Mouse (Mus musculus) C2C12 (cell line): ENCODE measurements at regions not wholly inside any gene's neighbourhood (a gene's known extent, or its start where the extent isn't known, plus 50 kb on each side); places are given as distances from the start of the nearest gene placed in this dataset.

ENCODE experiments used
- H3K27me3 ChIP-seq: one replicate; pipeline ENCODE4 v1.6.1; 2011; ENCODE audit not compliant: control insufficient read depth, insufficient read depth, insufficient read length
- H3K36me3 ChIP-seq: one replicate; pipeline ENCODE4 v1.6.1; 2011; ENCODE audit not compliant: control insufficient read depth, insufficient read depth
- H3K4me3 ChIP-seq: one replicate; pipeline ENCODE4 v1.5.1; 2011; ENCODE audit warnings: mild to moderate bottlenecking, control low read depth; ENCODE audit not compliant: poor library complexity, insufficient read depth, severe bottlenecking
- H3K79me2 ChIP-seq: one replicate; pipeline ENCODE4 v1.6.1; 2011; ENCODE audit not compliant: control insufficient read depth, insufficient read depth
- H3K79me3 ChIP-seq: one replicate; pipeline ENCODE4 v1.6.1; 2011; ENCODE audit warnings: low read depth, control low read depth
- H3ac ChIP-seq: one replicate; pipeline ENCODE3; 2011; ENCODE audit warnings: low read depth; ENCODE audit not compliant: control insufficient read depth, insufficient read length
- CEBPB ChIP-seq: IDR thresholded peaks from one replicate; pipeline ENCODE4 v1.6.1; 2011; ENCODE audit warnings: low read depth, mild to moderate bottlenecking, control low read depth, moderate library complexity
- CTCF ChIP-seq: IDR thresholded peaks from one replicate; pipeline ENCODE4 v1.5.1; 2011; ENCODE audit not compliant: control insufficient read depth, insufficient read depth, insufficient read length
- FOSL1 ChIP-seq: IDR thresholded peaks from one replicate; pipeline ENCODE4 v1.8.0; 2011; ENCODE audit warnings: mild to moderate bottlenecking, low read length; ENCODE audit not compliant: poor library complexity, insufficient read depth, severe bottlenecking
- MAX ChIP-seq: IDR thresholded peaks from one replicate; pipeline ENCODE4 v1.6.1; 2011; ENCODE audit warnings: mild to moderate bottlenecking, control low read depth
- MYOD1 ChIP-seq: IDR thresholded peaks from one replicate; pipeline ENCODE4 v1.6.1; 2011; ENCODE audit warnings: low read depth; ENCODE audit not compliant: control insufficient read depth, insufficient read length
- MYOG ChIP-seq: IDR thresholded peaks from one replicate; pipeline ENCODE4 v1.6.1; 2011; ENCODE audit not compliant: control insufficient read depth, insufficient read length; ENCODE audit errors: extremely low read depth
- USF1 ChIP-seq: IDR thresholded peaks from one replicate; pipeline ENCODE4 v1.6.1; 2011; ENCODE audit warnings: low read depth, mild to moderate bottlenecking, control low read depth, moderate library complexity

DNA sequence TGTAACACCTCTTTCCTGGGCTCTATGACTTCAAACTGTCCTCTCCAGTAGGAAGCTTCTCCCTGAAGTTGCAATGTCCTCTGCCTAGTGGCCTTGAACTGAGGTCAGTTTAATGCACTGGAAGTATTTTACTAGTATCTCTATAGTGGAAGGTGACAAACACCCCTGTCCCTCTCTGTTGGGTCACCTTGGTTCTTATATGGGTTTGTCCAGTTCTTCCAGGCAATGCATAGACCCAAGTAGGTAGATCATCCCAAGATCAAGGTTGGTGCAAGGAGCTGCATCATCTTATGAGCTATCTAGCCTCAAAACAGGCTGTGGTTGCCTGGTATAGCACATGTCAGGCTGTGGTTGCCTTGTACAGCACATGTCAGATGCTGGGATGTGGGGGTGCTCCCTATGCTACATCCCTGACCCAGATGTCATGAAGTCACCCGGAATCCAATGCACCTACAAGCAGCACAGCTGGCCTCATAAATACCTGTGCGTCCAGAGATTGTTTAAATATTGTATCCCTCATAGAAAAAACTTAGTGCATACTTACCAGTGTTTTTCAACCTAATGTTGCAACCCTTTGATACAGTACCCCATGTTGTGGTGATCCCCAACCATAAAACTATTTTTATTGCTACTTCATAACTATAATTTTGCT is 88.4 kb upstream of the Cpm start:
- H3K36me3 ChIP-seq = no peaks in the 10 kb centered on the region
- no peaks in the 10 kb centered on the region for H3K27me3 ChIP-seq
- no peak overlapping the region for H3ac ChIP-seq
- H3K4me3 ChIP-seq = no peak overlapping the region
- no peaks in the 10 kb centered on the region for H3K79me2 ChIP-seq
- H3K79me3 ChIP-seq = no peaks in the 10 kb centered on the region
- TF ChIP-seq MAX (no peak), CTCF (no peak), MYOG (no peak), CEBPB (no peak), USF1 (no peak), MYOD1 (no peak), FOSL1 (no peak)

GRCm38 (mm10) chr10:117540112-117540594 is 89.1 kb upstream of the Cpm start:
- Histone ChIP-seq H3K27me3 (no peaks in the 10 kb centered on the region), H3K4me3 (no peak overlapping the region), H3K36me3 (no peaks in the 10 kb centered on the region), H3ac (no peak overlapping the region), H3K79me3 (no peaks in the 10 kb centered on the region), H3K79me2 (no peaks in the 10 kb centered on the region)
- no peak for TF ChIP-seq MYOG
- TF ChIP-seq CEBPB = no peak
- no peak for TF ChIP-seq MAX
- no peak for TF ChIP-seq USF1

DNA sequence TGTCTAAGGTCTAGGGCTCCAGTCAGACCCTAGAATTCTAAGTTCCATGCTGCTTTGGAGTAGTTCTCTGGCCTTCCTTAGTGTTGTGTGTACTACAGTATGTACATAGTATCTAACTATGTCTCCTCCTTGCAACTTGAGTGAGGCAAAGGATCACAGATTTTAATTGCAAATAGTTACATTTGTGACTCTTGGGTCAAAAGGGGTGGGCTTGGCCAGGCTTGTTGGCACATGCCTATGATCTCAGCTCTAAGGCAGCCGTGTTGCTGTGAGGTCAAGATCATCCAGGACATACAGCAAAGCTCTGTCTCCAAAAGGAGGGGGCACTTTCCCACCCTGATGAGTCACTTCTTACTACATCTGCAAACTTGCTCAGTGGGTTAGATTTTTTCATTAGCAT is 89.8 kb upstream of the Cpm start:
- Histone ChIP-seq H3K36me3 (no peaks in the 10 kb centered on the region), H3K27me3 (no peaks in the 10 kb centered on the region), H3ac (no peak overlapping the region), H3K79me3 (no peaks in the 10 kb centered on the region), H3K79me2 (no peaks in the 10 kb centered on the region), H3K4me3 (no peak overlapping the region)
- TF ChIP-seq MAX (no peak), MYOD1 (no peak), CTCF (no peak), CEBPB (no peak), FOSL1 (no peak), MYOG (no peak), USF1 (no peak)

DNA sequence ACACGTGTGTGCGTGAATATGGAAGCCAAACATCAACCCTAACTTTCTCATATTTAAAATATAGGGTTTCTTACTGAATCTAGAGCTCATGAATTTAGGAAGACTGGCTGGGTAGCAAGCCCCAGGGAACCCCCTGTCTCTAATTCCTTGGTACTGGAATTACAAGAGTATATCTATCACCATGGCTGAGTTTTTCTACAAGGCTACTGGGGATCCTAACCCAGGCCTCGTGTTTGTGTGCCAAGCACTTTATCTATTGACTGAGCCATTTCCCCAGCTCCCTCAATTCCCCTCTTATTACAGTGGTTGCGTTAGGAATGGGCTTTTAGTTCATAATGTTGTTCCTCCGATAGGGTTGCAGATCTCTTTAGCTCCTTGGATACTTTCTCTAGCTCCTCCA is 90.6 kb upstream of the Cpm start:
- Histone ChIP-seq H3K79me3 (no peaks in the 10 kb centered on the region), H3ac (no peak overlapping the region)

DNA sequence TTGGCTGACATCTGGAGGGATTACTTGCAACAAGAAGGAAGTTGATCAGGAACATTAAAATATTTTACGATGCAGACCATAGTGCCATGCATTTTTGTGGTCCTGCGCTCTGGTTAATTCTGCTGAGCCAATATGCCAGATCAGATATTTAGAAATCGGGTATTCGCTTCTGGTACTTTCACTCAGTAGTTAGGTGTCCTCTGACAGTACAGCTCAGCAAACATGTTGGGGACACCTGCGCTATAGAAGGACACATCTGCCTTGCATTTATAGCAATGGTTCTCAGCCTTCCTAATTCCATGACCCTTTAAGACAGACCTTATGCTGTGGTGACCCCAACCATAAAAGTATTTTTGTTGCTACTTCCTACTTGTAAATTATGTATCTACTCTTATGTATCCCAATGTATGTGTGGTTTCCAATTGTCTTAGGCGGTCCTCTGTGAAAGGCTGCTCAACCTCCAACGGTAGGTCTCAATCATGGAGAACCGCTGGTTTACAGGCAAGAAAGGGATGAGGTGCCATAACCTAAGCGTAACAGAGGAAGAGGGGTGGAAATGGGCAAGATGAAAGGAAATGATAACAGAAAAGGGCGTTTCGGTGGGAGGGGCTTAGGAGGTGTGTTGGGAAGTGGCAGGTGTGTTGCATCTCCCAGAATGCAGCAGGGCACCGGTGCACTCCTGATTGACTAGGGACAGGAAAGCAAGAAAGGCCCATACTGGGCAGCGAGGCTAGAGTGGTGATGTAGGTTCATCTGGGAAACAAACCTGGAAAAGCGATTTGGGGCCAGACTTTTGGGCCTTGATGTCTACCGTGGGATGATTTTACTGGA is 92.3 kb upstream of the Cpm start:
- Histone ChIP-seq H3K36me3 (no peaks in the 10 kb centered on the region), H3K4me3 (no peak overlapping the region), H3ac (no peak overlapping the region), H3K79me2 (no peaks in the 10 kb centered on the region), H3K27me3 (no peaks in the 10 kb centered on the region), H3K79me3 (no peaks in the 10 kb centered on the region)
- no peak for TF ChIP-seq CEBPB
- TF ChIP-seq CTCF = no peak
- TF ChIP-seq MAX = no peak
- no peak for TF ChIP-seq USF1
- no peak for TF ChIP-seq MYOD1
- no peak for TF ChIP-seq FOSL1
- TF ChIP-seq MYOG = no peak

More for the DNA sequence above, 90.6 kb upstream of the Cpm start:
- Histone ChIP-seq H3K27me3 (no peaks in the 10 kb centered on the region), H3K4me3 (no peak overlapping the region), H3K36me3 (no peaks in the 10 kb centered on the region), H3K79me2 (no peaks in the 10 kb centered on the region)
- TF ChIP-seq CTCF (no peak), MYOD1 (no peak), USF1 (no peak), CEBPB (no peak), FOSL1 (no peak), MAX (no peak), MYOG (no peak)

DNA sequence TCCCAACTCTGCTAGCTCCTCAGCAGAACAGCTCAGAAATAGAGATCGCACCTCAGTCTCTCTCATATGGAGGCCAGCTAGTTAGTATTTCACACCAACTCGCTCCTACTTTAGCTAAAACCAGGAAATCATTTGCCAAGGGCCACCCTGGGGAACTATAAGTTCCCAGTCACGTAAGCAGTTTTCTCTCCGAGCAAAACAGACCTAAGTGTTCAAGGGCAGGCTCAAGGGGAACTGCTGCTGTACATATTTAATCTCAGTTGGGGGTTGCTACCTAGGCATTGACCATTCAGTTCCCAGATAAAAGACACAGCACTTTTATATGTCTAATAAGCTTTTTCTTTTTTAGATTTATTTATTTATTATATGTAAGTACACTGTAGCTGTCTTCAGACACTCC is 93.5 kb upstream of the Cpm start:
- H3K79me3 ChIP-seq = no peaks in the 10 kb centered on the region
- no peaks in the 10 kb centered on the region for H3K79me2 ChIP-seq
- H3K4me3 ChIP-seq = no peak overlapping the region
- no peak for TF ChIP-seq MYOD1
- no peak for TF ChIP-seq CTCF
- no peak for TF ChIP-seq MYOG
- no peak for TF ChIP-seq MAX
- TF ChIP-seq FOSL1 = no peak
- TF ChIP-seq CEBPB = no peak
- TF ChIP-seq USF1 = no peak
- no peak overlapping the region for H3ac ChIP-seq
- H3K36me3 ChIP-seq = no peaks in the 10 kb centered on the region
- H3K27me3 ChIP-seq = no peaks in the 10 kb centered on the region
